Mouse (Mus musculus) midbrain, embryonic 12.5 days (tissue): ENCODE measurements around the gene Shld2. TPM values are rescaled to one million over a fixed set of nuclear protein-coding genes. Genes with fewer than 3 reads are reported as not detected.
"Not testable (repeated sequence)": the region's sequence is repeated elsewhere in the genome, so short reads cannot be mapped to it uniquely, and the experiment has no call there.

Experiments
- ATAC-seq: fragments of 200-750 bp; cut with Nextera tagmentation; 2 replicates; pipeline ENCODE4 v1.8.0; 2017; ENCODE audit warnings: low read depth, moderate TSS enrichment, moderate library complexity; ENCODE audit not compliant: low FRiP score
- H3K27ac ChIP-seq: fragments of 300-500 bp; sonication (generic); replicated peaks from 2 replicates; pipeline ENCODE4 v1.5.1; 2016; ENCODE audit warnings: mild to moderate bottlenecking
- H3K27me3 ChIP-seq: fragments of 300-500 bp; sonication (generic); 2 replicates; pipeline ENCODE4 v1.6.1; 2016; ENCODE audit warnings: mild to moderate bottlenecking
- H3K36me3 ChIP-seq: fragments of 300-500 bp; sonication (generic); 2 replicates; pipeline ENCODE4 v1.6.1; 2016
- H3K4me1 ChIP-seq: fragments of 300-500 bp; sonication (generic); 2 replicates; pipeline ENCODE4 v1.6.1; 2016
- H3K4me2 ChIP-seq: fragments of 300-500 bp; sonication (generic); replicated peaks from 2 replicates; pipeline ENCODE4 v1.6.1; 2016; ENCODE audit warnings: mild to moderate bottlenecking, moderate library complexity
- H3K4me3 ChIP-seq: fragments of 300-500 bp; sonication (generic); 2 replicates; pipeline ENCODE4 v1.5.1; 2016; ENCODE audit warnings: mild to moderate bottlenecking
- H3K9ac ChIP-seq: fragments of 300-500 bp; sonication (generic); replicated peaks from 2 replicates; pipeline ENCODE4 v1.6.1; 2016; ENCODE audit warnings: mild to moderate bottlenecking, moderate library complexity
- H3K9me3 ChIP-seq: fragments of 300-500 bp; sonication (generic); 2 replicates; pipeline ENCODE4 v1.6.1; 2016; ENCODE audit warnings: mild to moderate bottlenecking
- WGBS: fragments of 180-500 bp; shearing (Covaris S2); methylation state at CpG from one replicate; pipeline ENCODE4 v1.1.7; 2016; 5-methylcytosine and 5-hydroxymethylcytosine counted together
- polyA plus RNA-seq: library from polyadenylated mRNA; unstranded; fragments of >200 nt; fragmentation: Nextera tagmentation; extraction: Ambion mirVana; gene quantifications from 2 replicates; pipeline ENCODE4 v1.2.1, GENCODE M21; 2016

Shld2 gene
- polyA plus RNA-seq, 1 experiment from 2014 or later: 7.9 TPM

DNA sequence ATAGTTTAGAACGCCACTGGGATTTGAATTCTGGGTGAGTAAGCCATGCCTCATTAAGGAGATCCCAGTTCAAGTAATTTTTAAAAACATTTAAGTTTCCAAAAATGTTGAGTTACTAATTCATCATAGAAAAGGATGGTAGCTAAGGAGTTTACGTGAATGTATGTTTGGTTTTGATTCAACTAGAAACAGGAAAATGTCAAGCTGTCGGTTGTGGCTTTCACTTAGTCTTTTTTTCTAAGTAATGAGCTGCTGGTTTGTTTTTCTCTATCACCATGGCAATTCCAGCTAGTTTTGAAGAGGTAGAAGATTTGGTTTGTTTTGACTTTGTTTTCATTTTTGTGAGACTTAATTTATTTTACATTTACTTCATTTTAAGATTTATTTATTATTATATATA is 7.1 kb upstream of the Shld2 start:
- Histone ChIP-seq H3K9me3 (no peaks in the 10 kb centered on the region), H3K36me3 (peaks cover 29% of the 10 kb centered on the region), H3K27me3 (no peaks in the 10 kb centered on the region), H3K4me1 (peaks cover 9% of the 10 kb centered on the region), H3K4me2 (no peak overlapping the region), H3K9ac (no peak overlapping the region), H3K27ac (no peak overlapping the region), H3K4me3 (no peak overlapping the region)
- 97% methylated on average over 3 of the region's 3 CpGs for WGBS
- no peak for ATAC-seq

- Histone ChIP-seq H3K9ac (no peak overlapping the region), H3K4me3 (no peak overlapping the region), H3K4me2 (no peak overlapping the region), H3K27me3 (no peaks in the 10 kb centered on the region), H3K4me1 (peaks cover 17% of the 10 kb centered on the region), H3K36me3 (peaks cover 24% of the 10 kb centered on the region), H3K9me3 (no peaks in the 10 kb centered on the region), H3K27ac (no peak overlapping the region)
- 99% methylated on average over 2 of the region's 2 CpGs for WGBS
- ATAC-seq: no peak
Observed at GRCm38 (mm10) chr14:34316346-34316745, 6.1 kb upstream of the Shld2 start.

DNA sequence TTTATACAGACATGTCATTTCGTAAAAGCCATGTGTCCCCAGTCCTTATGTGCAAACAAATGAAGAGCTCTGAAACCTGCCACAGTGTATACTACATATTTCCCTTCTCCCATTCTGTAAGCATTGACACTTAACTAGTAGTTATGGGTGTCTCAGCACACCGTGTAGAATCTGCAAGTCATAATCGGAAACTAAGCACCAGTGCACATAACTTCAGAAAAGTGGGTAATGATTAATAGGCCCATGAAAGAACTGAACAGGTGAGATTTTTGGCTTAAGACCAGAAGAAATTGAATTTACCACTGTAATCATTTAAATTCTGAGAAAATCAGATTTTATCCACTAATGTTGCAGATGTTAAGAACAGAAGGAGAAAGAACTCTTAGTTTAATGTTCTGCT is 4.5 kb upstream of the Shld2 start:
- Histone ChIP-seq H3K4me1 (peaks cover 18% of the 10 kb centered on the region), H3K9me3 (no peaks in the 10 kb centered on the region), H3K4me2 (no peak overlapping the region), H3K27me3 (no peaks in the 10 kb centered on the region), H3K27ac (no peak overlapping the region), H3K9ac (no peak overlapping the region), H3K36me3 (peaks cover 12% of the 10 kb centered on the region), H3K4me3 (no peak overlapping the region)
- ATAC-seq: no peak
- WGBS: 96% methylated on average over 3 of the region's 3 CpGs

DNA sequence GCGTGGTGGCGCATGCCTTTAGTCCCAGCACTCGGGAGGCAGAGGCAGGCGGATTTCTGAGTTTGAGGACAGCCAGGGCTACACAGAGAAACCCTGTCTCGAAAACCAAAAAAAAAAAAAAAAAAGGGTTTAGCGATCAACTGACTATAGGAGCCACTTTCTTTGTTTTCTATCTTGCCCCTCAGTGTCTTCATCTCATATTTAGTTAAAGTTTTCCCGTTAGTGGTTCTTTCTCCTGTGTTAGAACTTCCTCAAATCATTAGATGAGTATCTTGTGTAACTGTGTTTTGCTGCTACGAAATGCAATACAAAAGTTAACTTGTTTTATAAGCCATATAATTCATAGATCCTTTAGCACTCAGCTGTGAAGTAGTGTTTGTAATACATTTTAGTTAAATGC is 4.1 kb upstream of the Shld2 start:
- not testable (repeated sequence) for H3K4me3 ChIP-seq, H3K4me2 ChIP-seq, H3K9ac ChIP-seq, ATAC-seq, H3K27ac ChIP-seq, H3K27me3 ChIP-seq, H3K9me3 ChIP-seq, H3K36me3 ChIP-seq
- H3K4me1 ChIP-seq: peaks cover 20% of the 10 kb centered on the region
- 91% methylated on average over 8 of the region's 8 CpGs for WGBS

DNA sequence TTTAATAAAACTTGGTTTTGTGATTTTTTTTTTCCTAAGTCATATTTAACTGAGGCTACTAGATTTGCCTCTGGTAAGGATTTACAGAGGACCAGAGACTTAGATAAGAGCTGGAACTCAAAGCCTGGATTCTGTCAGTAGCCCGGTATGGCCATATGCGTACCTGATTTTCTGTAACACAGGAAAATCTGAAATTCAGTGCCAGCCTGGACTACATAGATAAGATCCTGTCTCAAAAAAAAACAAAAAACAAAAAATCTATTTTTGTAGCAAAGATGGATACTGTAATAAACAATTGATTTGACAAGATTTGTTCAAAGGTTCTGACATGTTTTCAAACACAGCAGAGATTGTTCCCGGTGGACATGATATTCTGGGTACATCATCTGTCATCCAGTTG is 3.3 kb upstream of the Shld2 start:
- ATAC-seq: no peak
- H3K4me2 ChIP-seq: no peak overlapping the region
- H3K4me3 ChIP-seq: no peak overlapping the region

GRCm38 (mm10) chr14:34312339-34313048 is 2.2 kb upstream of the Shld2 start:
- Histone ChIP-seq H3K4me1 (peaks cover 20% of the 10 kb centered on the region), H3K36me3 (no peaks in the 10 kb centered on the region), H3K27me3 (no peaks in the 10 kb centered on the region), H3K27ac (no peak overlapping the region), H3K4me3 (peak overlapping the region; percentile 93), H3K9ac (peak overlapping the region; percentile 50), H3K9me3 (no peaks in the 10 kb centered on the region), H3K4me2 (peak overlapping the region; percentile 78)
- ATAC-seq: no peak
- 24% methylated on average over 5 of the region's 6 CpGs for WGBS

More for the DNA sequence above, 3.3 kb upstream of the Shld2 start:
- H3K4me1 ChIP-seq: peaks cover 20% of the 10 kb centered on the region
- H3K9me3 ChIP-seq: no peaks in the 10 kb centered on the region
- 91% methylated on average over 3 of the region's 3 CpGs for WGBS
- no peaks in the 10 kb centered on the region for H3K27me3 ChIP-seq
- no peak overlapping the region for H3K9ac ChIP-seq
- no peak overlapping the region for H3K27ac ChIP-seq
- 0 out of 2 replicates have a peak, but pooled peaks cover 6% of the 10 kb centered on the region for H3K36me3 ChIP-seq

- WGBS: 1% methylated on average over 4 of the region's 4 CpGs
- H3K27me3 ChIP-seq: no peaks in the 10 kb centered on the region
- H3K36me3 ChIP-seq: no peaks in the 10 kb centered on the region
- H3K4me3 ChIP-seq: peak overlapping the region; percentile 93
- no peak for ATAC-seq
- no peak overlapping the region; the same call in 1 of the 2 replicates for H3K27ac ChIP-seq
- H3K9ac ChIP-seq: peak overlapping the region; percentile 95
- H3K9me3 ChIP-seq: no peaks in the 10 kb centered on the region
- peaks cover 20% of the 10 kb centered on the region for H3K4me1 ChIP-seq
- peak overlapping the region; percentile 78 for H3K4me2 ChIP-seq
Observed at GRCm38 (mm10) chr14:34311691-34312090, 1.4 kb upstream of the Shld2 start.

GRCm38 (mm10) chr14:34311021-34311631 is 833 bp upstream of the Shld2 start:
- peak; percentile 34 for ATAC-seq
- Histone ChIP-seq H3K36me3 (no peaks in the 10 kb centered on the region), H3K4me2 (peak overlapping the region; percentile 78), H3K9ac (peak overlapping the region; percentile 95), H3K27ac (peak overlapping the region; percentile 99), H3K4me1 (peaks cover 20% of the 10 kb centered on the region), H3K4me3 (peak overlapping the region; percentile 93), H3K27me3 (no peaks in the 10 kb centered on the region), H3K9me3 (no peaks in the 10 kb centered on the region)
- under 1% methylated on average over 47 of the region's 47 CpGs for WGBS

DNA sequence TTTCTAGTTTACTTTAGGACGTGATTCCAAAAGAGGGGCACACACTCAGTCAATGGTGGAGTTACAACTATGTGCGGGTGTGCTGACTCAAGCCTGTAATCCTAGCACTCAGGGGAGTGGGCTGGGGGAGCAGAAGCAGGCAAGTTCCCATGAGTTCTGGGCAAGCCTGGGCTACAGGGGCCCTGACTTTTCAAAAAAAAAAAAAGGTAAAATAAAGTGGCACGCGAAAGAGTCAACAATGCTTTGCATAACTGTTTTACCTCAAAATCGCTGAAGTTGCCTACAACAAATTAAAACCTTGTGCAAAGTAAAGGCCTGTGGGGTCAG is 423 bp downstream of the Shld2 start:
- no peaks in the 10 kb centered on the region for H3K27me3 ChIP-seq
- ATAC-seq: no peak
- H3K9ac ChIP-seq: peak overlapping the region; percentile 95
- no peaks in the 10 kb centered on the region for H3K9me3 ChIP-seq
- H3K4me1 ChIP-seq: peaks cover 20% of the 10 kb centered on the region
- H3K36me3 ChIP-seq: no peaks in the 10 kb centered on the region
- 7% methylated on average over 5 of the region's 5 CpGs for WGBS
- H3K4me2 ChIP-seq: peak overlapping the region; percentile 78
- peak overlapping the region; percentile 93 for H3K4me3 ChIP-seq
- H3K27ac ChIP-seq: peak overlapping the region; percentile 99

DNA sequence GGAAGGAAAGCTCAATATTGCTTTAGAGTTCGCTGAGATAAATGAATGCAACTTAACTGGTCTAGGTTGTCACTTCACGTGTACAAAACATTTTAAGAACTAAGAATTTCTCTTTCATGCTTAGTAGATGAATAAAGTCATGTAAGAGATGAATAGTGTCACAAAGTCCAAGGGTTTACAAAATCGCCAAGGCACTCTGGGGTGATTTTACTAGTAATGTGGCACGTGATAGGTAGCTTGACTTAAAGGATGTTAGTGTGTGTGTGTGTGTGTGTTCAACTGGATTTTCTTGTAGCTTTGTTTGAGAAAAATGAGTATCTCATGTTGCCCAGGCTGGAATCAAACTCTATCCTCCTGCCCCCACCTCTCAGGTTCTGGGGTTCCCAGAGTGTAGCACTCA is 1.0 kb downstream of the Shld2 start:
- H3K4me3 ChIP-seq: no peak overlapping the region

DNA sequence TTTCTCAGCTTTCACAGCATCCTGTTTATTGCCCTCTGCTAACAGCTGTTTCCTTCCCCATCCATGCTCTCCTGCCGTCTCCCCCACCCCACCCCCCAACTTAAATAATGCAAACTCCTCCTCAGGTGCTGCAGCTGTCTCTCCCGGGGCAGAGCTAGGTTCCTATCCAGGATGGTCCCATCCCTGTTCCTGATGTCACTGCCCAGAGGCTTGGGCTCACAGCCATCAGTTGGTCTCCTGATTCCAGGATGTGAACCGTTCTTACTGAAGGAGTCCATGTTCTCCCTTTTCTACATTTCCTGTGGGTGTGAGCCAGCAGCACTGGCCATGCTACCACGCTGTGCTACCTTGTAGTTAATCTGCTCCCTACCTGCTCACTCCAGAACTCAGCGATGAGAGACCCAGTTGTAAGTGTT is 7.0 kb downstream of the Shld2 start:
- Histone ChIP-seq H3K9ac (no peak overlapping the region), H3K4me3 (no peak overlapping the region), H3K4me2 (no peak overlapping the region), H3K27me3 (no peaks in the 10 kb centered on the region), H3K36me3 (no peaks in the 10 kb centered on the region), H3K27ac (no peak overlapping the region), H3K4me1 (no peaks in the 10 kb centered on the region), H3K9me3 (no peaks in the 10 kb centered on the region)
- 49% methylated on average over 5 of the region's 5 CpGs for WGBS
- ATAC-seq: no peak

More for the DNA sequence above, 1.0 kb downstream of the Shld2 start:
- WGBS: 91% methylated on average over 4 of the region's 4 CpGs
- Histone ChIP-seq H3K9ac (no peak overlapping the region), H3K4me2 (no peak overlapping the region), H3K36me3 (no peaks in the 10 kb centered on the region), H3K27me3 (no peaks in the 10 kb centered on the region), H3K4me1 (peaks cover 20% of the 10 kb centered on the region), H3K27ac (no peak overlapping the region), H3K9me3 (no peaks in the 10 kb centered on the region)
- ATAC-seq: no peak

- 82% methylated on average over 5 of the region's 5 CpGs for WGBS
- Histone ChIP-seq H3K27ac (no peak overlapping the region), H3K4me3 (no peak overlapping the region), H3K36me3 (no peaks in the 10 kb centered on the region), H3K9ac (no peak overlapping the region), H3K9me3 (no peaks in the 10 kb centered on the region), H3K4me1 (no peaks in the 10 kb centered on the region), H3K27me3 (no peaks in the 10 kb centered on the region), H3K4me2 (no peak overlapping the region)
- ATAC-seq: no peak
Observed at GRCm38 (mm10) chr14:34302681-34303242, 7.5 kb downstream of the Shld2 start.
